Mouse (Mus musculus) heart, postnatal 0 days (tissue): ENCODE results near the gene Spi1. TPM values are rescaled to one million over a fixed set of nuclear protein-coding genes. Genes with fewer than 3 reads are reported as not detected.
A peak's percentile ranks its signal among the peaks of the same experiment; 100 is the strongest.

Experiments
- ATAC-seq: fragments of 200-750 bp; cut with Nextera tagmentation; 2 replicates; pipeline ENCODE4 v1.8.0; 2017; ENCODE audit warnings: low read depth, moderate number of reproducible peaks, moderate library complexity; ENCODE audit not compliant: insufficient read depth
- DNase-seq: peaks from one replicate; pipeline ENCODE4 v3.0.0-alpha.2; 2016; ENCODE audit warnings: low spot score
- H3K27ac ChIP-seq: fragments of 300-500 bp; sonication (generic); 2 replicates; pipeline ENCODE4 v1.5.1; 2014; ENCODE audit warnings: low read depth, mild to moderate bottlenecking
- H3K27me3 ChIP-seq: fragments of 300-500 bp; sonication (generic); 2 replicates; pipeline ENCODE4 v1.6.1; 2014; ENCODE audit warnings: low read length, mixed read lengths; ENCODE audit not compliant: control insufficient read depth, insufficient read depth
- H3K36me3 ChIP-seq: fragments of 300-500 bp; sonication (generic); replicated peaks from 2 replicates; pipeline ENCODE4 v1.6.1; 2014; ENCODE audit warnings: low read length, mixed read lengths; ENCODE audit not compliant: control insufficient read depth, insufficient read depth
- H3K4me1 ChIP-seq: fragments of 300-500 bp; sonication (generic); 2 replicates; pipeline ENCODE4 v1.6.1; 2014; ENCODE audit warnings: antibody characterized with exemption; ENCODE audit not compliant: control insufficient read depth, insufficient read depth
- H3K4me2 ChIP-seq: fragments of 300-500 bp; sonication (generic); 2 replicates; pipeline ENCODE4 v1.6.1; 2014; ENCODE audit warnings: low read depth, mild to moderate bottlenecking, low read length, moderate library complexity
- H3K4me3 ChIP-seq: fragments of 300-500 bp; sonication (generic); 2 replicates; pipeline ENCODE4 v1.5.1; 2014; ENCODE audit warnings: low read depth, low read length
- H3K9ac ChIP-seq: fragments of 300-500 bp; sonication (generic); replicated peaks from 2 replicates; pipeline ENCODE4 v1.6.1; 2014; ENCODE audit warnings: low read depth, low read length, mixed read lengths
- H3K9me3 ChIP-seq: fragments of 300-500 bp; sonication (generic); replicated peaks from 2 replicates; pipeline ENCODE4 v1.6.1; 2016; ENCODE audit warnings: low read length; ENCODE audit not compliant: control insufficient read depth
- CTCF ChIP-seq: IDR thresholded peaks from 2 replicates; pipeline ENCODE4 v1.5.1; 2016; ENCODE audit warnings: antibody characterized with exemption, control low read depth, low read depth
- EP300 ChIP-seq: IDR thresholded peaks from 2 replicates; pipeline ENCODE4 v1.6.1; 2016; ENCODE audit warnings: antibody characterized with exemption, low read depth
- WGBS: fragments of 180-500 bp; shearing (Covaris S2); extraction: QIAGEN DNeasy Blood & Tissue Kit; methylation state at CpG from one replicate; pipeline ENCODE4 v1.1.7; 2014; 5-methylcytosine and 5-hydroxymethylcytosine counted together
- polyA plus RNA-seq: library from polyadenylated mRNA; unstranded; fragments of >200 nt; fragmentation: Nextera tagmentation; extraction: Ambion mirVana; gene quantifications from 2 replicates; pipeline ENCODE4 v1.2.1, GENCODE M21; 2015
- total RNA-seq: library from RNA; depleted of rRNA; stranded (reverse); fragments of >200 nt; gene quantifications from 2 replicates; pipeline ENCODE4 v1.2.3, GENCODE M21; 2014; ENCODE audit warnings: low replicate concordance

Gene Spi1
- total and polyA plus RNA-seq, 2 experiments from 2014 or later: 2.5 to 3.1 TPM

DNA sequence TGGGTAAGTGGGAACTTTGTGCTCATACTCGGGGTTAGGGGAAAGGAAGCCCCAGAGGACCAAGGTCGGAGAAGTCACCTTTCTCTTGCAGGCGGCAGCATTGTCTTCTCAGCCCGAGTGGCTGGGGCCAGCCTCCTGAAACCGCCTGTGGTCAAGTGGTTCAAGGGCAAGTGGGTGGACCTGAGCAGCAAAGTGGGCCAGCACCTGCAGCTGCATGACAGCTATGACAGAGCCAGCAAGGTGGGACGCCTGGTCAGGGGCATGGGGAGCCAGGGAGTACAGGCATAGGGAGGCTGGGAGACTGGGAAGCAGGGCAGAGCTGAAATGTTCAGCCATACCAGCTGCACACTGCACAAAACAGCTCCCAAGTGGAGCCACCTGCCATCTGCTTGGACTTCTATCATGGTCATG lies 38.1 kb downstream of the Spi1 start:
- peak overlapping the region; percentile 79 for H3K4me2 ChIP-seq
- peaks cover 26% of the 10 kb centered on the region; the same call in 1 of the 2 replicates for H3K4me1 ChIP-seq
- H3K4me3 ChIP-seq: peak overlapping the region; percentile 65
- peak overlapping the region; percentile 98 for H3K27ac ChIP-seq
- TF ChIP-seq CTCF: no peak
- no peak for DNase-seq
- 31% methylated on average over 6 of the region's 6 CpGs for WGBS
- no peak for ATAC-seq
- H3K9ac ChIP-seq: peak overlapping the region; percentile 88
- peaks cover 53% of the 10 kb centered on the region for H3K36me3 ChIP-seq
- no peaks in the 10 kb centered on the region for H3K27me3 ChIP-seq
- no peaks in the 10 kb centered on the region for H3K9me3 ChIP-seq

DNA sequence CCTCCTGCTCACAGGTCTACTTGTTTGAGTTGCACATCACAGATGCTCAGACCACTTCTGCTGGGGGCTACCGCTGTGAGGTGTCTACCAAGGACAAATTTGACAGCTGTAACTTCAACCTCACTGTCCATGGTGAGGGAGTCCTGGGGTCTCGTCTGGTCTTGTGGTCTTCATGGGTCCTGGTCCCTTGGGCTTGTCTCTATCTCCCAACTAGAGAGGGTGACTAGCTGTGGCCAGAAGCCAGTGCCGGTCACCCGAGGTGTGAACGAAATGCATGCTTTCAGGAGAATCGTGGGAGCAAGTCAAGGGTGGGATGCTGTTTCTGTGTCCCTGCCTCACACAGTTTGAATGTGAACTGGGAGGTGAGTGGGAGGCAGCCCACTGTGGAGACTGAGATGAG lies 38.8 kb downstream of the Spi1 start:
- H3K4me1 ChIP-seq: peaks cover 31% of the 10 kb centered on the region
- peak overlapping the region; percentile 88 for H3K9ac ChIP-seq
- peak overlapping the region; percentile 65 for H3K4me3 ChIP-seq
- no peaks in the 10 kb centered on the region for H3K27me3 ChIP-seq
- TF ChIP-seq EP300 (no peak), CTCF (no peak)
- H3K36me3 ChIP-seq: peaks cover 61% of the 10 kb centered on the region
- H3K4me2 ChIP-seq: peak overlapping the region; percentile 79
- WGBS: 34% methylated on average over 6 of the region's 6 CpGs
- no peaks in the 10 kb centered on the region for H3K9me3 ChIP-seq
- H3K27ac ChIP-seq: peak overlapping the region; percentile 98
- ATAC-seq (no peak), DNase-seq (no peak)

DNA sequence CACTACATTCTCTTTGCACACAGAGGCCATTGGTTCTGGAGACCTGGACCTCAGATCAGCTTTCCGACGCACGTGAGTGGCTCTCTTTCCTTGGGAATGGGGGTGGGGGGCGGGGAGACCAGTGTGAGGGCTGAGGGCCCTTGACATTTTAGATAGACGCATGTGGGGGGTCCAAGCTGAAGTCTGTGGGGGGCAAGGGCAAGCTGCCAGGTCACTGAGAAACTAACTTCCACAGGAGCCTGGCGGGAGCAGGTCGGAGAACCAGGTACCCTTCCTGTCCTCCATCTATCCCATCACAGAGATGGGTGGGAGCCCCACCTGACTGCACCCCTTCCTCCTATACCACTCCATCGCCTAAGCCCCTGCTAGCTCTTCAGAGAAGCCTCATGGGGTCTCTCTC lies 39.3 kb downstream of the Spi1 start:
- peak overlapping the region; percentile 98 for H3K27ac ChIP-seq
- H3K4me3 ChIP-seq: peak overlapping the region; percentile 65
- H3K9ac ChIP-seq: peak overlapping the region; percentile 88

DNA sequence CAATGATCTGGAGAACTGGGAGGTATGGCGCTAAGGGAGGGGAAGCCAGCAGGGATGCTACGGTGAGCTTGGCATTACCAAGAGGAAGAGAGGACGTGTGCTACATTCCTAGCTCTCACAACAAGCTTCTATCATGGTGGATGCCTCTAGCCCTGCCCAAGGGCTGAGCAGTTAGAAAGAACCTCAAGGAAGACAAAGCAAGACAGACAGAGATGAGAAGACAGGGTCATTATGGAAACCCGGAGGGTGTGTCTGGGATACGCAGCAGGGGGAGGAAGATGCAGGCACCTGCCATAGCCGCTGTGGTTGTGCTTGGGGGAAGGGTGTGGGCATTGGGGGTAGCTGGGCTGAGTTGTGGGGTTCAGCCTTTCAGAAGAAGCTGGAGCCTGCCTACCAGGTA lies 41.3 kb downstream of the Spi1 start:
- Histone ChIP-seq H3K9me3 (no peaks in the 10 kb centered on the region), H3K9ac (peak overlapping the region; percentile 88; the same call in 1 of the 2 replicates), H3K27me3 (no peaks in the 10 kb centered on the region), H3K4me1 (peaks cover 28% of the 10 kb centered on the region), H3K27ac (no peak overlapping the region), H3K4me2 (peak overlapping the region; percentile 79), H3K36me3 (peaks cover 85% of the 10 kb centered on the region), H3K4me3 (peak overlapping the region; percentile 65)
- TF ChIP-seq CTCF (no peak), EP300 (peak; percentile 11; the same call in 1 of the 2 replicates)
- no peak for DNase-seq
- 57% methylated on average over 6 of the region's 6 CpGs for WGBS
- ATAC-seq: no peak

More for the DNA sequence above, 39.3 kb downstream of the Spi1 start:
- no peak for ATAC-seq
- Histone ChIP-seq H3K27me3 (no peaks in the 10 kb centered on the region), H3K36me3 (peaks cover 66% of the 10 kb centered on the region), H3K9me3 (no peaks in the 10 kb centered on the region), H3K4me2 (peak overlapping the region; percentile 79), H3K4me1 (peaks cover 31% of the 10 kb centered on the region)
- no peak for TF ChIP-seq EP300
- TF ChIP-seq CTCF: no peak
- DNase-seq: no peak
- WGBS: 41% methylated on average over 8 of the region's 8 CpGs

DNA sequence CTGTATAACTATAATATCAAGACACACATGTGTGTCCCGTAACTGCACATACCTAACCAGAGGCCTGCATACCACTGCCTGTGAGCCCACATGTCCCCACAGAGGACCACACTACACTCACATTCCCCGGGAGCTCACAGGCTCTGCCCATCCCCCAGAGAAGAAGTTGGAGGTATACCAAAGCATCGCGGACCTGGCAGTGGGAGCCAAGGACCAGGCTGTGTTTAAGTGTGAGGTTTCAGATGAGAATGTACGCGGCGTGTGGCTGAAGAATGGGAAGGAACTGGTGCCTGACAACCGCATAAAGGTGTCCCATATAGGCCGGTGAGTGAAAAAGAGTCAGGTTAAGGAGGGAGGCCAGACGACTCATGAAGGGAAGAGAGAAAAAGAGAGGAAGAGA lies 42.9 kb downstream of the Spi1 start:
- no peak overlapping the region for H3K9ac ChIP-seq
- H3K27ac ChIP-seq: peak overlapping the region; percentile 22; the same call in 1 of the 2 replicates
- H3K36me3 ChIP-seq: peaks cover 95% of the 10 kb centered on the region
- 52% methylated on average over 10 of the region's 10 CpGs for WGBS
- TF ChIP-seq EP300 (no peak), CTCF (no peak)
- peak overlapping the region; percentile 79; the same call in 1 of the 2 replicates for H3K4me2 ChIP-seq
- H3K9me3 ChIP-seq: no peaks in the 10 kb centered on the region
- H3K27me3 ChIP-seq: no peaks in the 10 kb centered on the region
- DNase-seq: no peak
- no peak overlapping the region for H3K4me3 ChIP-seq
- ATAC-seq: 0 out of 2 replicates have a peak, but pooled peaks have one; percentile 5
- peaks cover 28% of the 10 kb centered on the region for H3K4me1 ChIP-seq

DNA sequence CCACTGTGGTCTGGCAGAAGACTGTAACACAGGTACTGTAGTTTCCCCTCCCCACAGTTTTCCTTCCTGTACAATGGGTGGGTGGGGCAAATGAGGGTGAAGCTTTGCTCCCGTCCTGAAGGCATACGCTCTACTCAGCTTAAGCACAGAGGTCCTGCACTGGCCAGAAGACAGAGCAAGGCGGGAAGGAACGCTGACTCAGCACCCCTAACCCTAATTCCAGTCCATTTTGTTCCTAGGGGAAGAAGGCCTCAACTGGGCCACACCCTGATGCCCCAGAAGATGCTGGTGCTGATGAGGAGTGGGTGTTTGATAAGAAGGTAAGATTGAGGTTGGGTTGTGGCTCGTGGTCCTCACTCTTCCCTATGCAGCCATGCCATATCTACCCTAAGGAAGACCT lies 46.6 kb downstream of the Spi1 start:
- DNase-seq (no peak), ATAC-seq (no peak)
- Histone ChIP-seq H3K9ac (no peak overlapping the region), H3K27me3 (no peaks in the 10 kb centered on the region), H3K4me2 (no peak overlapping the region), H3K36me3 (peaks cover 91% of the 10 kb centered on the region), H3K27ac (no peak overlapping the region), H3K9me3 (no peaks in the 10 kb centered on the region), H3K4me1 (peaks cover 11% of the 10 kb centered on the region), H3K4me3 (no peak overlapping the region)
- WGBS: 54% methylated on average over 5 of the region's 5 CpGs
- no peak for TF ChIP-seq CTCF
